Mouse (Mus musculus): ENCODE measurements at regions not wholly inside any gene's neighbourhood (a gene's known extent, or its start where the extent isn't known, plus 50 kb on each side); places are given as distances from the start of the nearest gene placed in this dataset.

DNA sequence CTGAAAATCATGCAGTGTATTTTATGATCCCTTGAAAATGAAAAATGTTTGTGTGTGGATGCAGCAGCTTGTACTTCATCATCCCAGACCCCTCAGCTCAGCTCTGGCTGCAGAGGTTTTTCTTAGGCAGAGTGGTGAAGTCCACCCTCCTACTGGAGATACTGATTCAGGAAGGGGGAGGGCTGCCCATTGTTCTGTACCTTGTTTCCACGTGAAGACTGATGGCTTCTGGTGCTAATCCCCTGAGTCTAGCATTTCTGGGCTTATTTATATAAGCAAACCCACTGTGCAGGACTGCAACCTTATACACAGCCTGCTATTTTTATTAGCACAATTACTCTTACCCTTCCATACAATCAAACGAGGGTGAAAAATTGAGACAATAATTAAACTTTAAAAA, 708.6 kb downstream of the Hdgfl1 start:
- DNase-seq (ENCODE audit: low spot score): no peak

DNA sequence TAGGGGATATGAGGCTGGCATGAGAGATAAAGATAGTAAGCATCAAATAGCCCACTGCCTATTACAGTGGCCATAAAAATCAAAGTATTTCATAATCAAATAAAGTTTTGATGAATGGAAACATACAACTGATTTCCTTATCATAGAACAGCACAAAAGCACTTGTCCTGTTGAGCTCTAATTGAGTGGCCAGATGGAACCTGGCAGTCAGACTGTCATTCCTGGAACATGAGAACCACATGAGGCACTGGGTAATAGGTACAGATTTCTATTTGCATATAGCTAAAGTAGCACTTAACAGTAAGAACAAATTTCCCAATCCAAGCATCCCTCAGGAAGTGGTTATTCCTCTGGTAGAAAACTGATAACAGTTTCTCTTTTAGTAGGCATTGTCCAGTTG, 732.3 kb downstream of the Hdgfl1 start:
- no peak for DNase-seq (ENCODE audit: low spot score)

DNA sequence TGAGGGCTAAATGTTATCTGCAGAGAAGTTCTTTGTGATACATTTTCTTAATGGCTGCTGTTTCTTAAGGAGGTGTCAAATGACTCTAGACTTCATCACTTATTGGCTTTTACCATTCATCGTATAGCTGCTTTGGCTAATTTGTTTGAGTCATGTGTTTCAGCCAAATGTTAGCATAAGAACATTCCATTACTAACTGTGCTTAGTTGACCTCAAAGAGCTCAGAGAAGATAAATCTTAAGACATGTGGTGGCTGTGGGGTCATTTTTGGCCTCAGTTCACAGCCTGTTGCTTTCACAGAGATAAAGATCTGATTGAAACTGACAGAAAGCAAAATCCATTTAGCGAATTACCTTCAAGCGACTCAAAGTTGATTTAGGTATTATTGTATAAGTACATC, 743.6 kb downstream of the Hdgfl1 start:
- DNase-seq (ENCODE audit: low spot score): no peak

DNA sequence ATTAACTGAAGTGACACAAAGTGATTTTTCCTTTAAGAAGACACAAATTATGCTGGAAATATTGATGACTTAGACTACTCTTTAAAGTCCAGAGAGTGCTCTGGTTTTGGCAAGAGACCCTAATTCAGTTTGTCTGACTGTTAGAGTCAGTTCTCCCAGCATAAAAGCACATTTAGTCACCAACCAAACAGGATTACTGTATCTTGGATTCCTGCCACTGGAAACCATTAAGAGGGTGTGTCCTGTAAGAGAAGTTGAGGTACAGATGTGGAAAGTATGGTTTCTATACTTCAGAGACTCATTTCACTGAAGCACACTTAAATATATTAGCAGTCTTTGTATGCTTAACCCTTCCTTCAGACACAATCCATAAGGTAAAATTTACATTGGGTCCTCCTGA, 745.3 kb downstream of the Hdgfl1 start:
- no peak for DNase-seq (ENCODE audit: low spot score)

DNA sequence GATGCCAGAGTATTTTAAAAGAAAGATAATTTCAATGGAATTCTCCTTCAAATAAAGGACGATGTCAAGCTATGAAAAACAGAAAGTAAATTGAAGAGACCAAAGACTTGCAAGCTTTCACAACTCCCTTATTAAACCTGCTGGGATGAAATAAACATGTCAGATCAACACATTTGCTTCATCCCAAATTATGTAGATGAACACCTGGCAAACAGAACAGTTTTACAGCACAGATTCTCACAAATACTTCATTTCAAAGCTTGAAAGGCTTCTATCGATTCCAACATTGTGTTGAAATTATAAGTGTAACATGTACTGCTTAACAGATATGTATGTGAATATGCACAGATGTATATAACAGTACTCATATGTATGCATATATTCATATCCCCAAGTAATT, 749.5 kb downstream of the Hdgfl1 start:
- DNase-seq (ENCODE audit: low spot score): no peak

DNA sequence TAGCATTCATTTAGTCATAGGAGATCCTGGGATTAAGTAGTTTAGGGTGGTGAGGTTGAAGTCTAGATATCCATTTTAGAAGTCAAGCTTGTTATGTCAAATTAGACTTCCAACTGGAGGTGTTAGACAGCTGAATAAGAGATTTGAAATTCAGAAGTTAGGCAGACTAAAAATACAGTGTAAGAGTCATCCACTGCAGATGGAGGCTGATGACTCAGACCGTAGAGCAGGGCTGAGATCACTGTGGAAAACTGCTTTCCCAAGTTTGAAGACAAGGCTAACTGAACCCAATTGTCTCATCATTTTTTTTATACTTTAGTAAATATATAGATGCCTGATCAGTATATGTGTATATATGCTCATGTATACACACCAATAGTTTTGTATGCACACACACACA, 738.8 kb upstream of the Nrsn1 start:
- DNase-seq (ENCODE audit: low spot score): no peak

DNA sequence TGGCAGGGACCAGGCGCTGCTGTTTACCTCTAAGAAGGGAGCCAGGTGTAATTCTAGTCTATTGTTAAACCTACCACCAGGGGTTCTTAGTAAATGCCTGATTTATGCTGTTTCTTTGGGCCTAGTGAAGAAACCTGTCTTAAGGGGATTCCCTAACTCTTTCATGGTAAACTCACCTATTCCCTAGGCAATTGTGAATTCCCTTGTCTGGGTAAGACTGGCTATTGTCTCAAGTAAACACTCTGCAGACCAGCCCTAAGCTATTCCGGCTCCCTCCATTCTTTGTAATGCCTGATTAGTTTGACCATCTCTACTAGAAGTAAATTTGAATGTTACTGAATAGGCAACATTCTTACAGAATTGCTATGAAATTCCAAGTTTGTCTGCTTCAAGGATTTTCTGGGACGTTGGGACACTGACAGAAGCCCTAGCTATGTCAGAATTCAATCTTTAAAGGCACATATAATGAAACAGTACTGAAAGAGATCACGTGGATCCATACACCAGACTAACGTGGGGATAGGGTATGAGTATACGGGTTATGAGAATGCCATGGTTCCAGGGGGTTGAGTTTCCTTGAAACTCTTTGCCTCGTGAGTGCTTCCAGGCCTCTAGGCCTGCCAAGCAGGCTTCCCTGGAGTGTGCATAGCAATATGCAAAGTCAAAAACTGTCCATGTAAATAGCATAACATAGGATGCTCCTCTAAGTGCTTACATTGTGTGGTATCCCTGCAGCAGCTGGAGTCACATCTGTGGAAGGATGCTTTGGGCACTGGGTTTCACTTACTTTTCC, 734.7 kb upstream of the Nrsn1 start:
- DNase-seq (ENCODE audit: low spot score): no peak

DNA sequence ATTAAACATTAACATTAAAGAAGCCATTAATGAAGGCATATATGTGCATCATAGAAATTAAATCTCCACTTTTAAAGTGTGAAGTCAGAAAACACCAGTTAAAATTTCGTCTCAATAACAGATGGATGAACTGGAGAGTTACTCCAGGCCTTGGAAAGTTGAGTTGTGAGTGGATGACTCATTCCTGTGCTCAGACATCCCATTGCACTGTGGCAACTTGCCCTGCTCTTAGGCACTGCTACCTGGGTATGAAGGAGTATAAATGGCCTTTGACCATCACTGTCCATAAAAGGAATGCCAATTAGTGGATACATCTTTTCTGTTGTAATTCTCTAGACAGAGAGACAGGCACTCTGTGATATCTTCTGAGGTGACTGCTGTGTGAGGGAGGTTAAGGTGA, 723.2 kb upstream of the Nrsn1 start:
- DNase-seq (ENCODE audit: low spot score): no peak

DNA sequence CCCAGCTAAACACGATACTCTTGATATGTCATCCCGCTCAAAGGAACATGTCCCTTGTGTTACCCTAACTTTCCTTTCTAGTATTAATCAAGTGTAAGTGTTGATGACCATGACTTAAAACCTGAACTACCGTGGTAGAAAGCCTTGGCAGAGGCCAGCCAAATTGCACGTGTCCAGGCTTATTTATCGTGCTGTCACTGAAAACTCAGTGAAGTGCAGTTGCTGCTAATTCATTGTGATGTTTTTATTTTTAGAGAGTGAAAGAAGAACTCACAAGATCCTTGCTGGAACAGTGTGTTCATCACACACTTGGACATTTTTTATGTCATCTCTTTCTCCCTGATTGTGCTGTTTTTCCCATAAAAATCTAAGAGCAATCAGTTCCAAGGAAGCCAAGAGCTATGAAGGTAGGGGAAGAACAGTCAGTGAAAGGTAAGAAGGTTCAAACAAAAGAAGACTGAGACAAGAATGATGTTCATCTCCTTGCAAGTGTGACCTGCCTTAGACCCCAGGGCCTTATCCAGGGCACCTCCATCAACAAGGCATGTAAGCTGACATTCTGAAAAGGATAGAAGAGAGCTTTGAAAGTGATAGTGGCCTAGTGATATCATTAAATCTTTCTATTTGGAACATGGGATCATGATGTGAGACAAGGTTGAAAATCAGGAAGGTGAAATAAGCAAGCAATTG, 718.9 kb upstream of the Nrsn1 start:
- DNase-seq (ENCODE audit: low spot score): no peak

DNA sequence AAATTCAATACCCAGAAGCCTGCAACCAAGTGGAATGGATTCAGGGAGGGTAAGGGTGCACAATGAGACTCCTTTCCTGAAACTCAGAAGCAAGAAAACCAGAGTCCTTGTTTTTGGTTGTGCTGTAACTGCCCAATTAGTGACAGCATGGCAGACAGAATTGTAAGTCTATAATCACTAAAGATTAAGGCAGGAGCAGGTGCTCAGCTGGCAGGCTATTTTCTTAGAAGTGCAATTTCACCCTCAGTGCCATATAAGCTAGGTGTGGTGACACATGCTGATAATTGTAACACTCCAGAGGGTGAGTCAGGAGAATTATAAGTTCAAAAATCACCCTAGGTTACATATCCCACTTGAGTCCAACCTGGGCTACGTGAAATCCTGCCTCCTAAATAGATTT, 714.2 kb upstream of the Nrsn1 start:
- DNase-seq (ENCODE audit: low spot score): no peak

DNA sequence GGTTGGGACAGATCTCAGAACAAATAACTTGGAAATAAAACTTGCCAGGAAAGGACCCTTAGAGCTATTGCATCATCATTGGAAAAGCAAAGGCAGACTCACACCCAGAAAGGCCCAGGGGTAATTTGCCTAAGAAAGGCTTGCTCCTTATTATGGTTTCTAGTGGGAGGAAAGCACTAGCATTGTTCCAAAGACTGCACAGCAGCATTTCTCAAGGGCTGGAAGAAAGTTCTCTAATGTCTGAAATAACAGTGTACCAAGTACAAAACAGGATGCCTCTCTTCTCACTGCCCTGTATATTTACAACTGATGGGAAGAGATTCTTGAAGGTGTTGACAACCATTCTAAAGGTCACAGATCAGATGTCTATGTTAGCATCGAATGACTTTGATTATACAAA, 713.4 kb upstream of the Nrsn1 start:
- no peak for DNase-seq (ENCODE audit: low spot score)

DNA sequence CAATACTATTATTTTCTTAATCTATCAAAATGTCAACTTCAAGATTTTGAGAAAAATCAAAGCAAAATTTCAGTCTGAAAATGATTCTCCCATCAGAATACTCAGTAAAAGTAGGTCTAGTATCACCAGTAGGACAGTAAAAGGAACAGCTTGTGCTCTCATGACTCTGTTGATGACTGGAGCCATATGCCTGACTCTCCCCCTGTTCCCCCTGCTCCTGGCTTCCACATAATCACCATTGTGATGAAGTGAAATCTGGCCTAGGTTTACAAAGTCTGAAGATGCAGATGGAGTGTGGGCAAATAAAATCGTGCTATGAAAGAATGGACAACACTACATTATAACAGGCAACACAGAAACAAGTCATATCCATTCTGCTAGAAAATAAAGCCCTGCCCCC, 708.3 kb upstream of the Nrsn1 start:
- DNase-seq (ENCODE audit: low spot score): no peak

DNA sequence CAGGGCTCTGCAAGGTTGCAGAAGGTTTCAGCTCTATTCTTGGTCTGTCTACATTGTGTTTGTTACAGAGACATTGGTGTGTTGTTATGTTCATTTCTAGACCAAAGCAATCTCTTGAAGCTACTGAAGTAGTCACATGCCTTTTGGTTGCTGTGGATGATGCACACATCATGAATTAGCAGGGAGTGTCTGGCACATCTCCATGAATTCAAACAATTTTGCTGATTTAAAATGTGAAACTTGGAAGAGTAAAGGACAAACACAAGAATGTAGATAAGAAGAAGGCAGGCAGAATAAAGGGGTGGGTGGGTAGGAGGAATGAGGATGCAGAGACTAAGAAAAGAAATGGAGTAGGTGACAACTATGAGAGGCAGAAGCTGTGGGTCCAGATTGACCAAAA, 688.3 kb upstream of the Nrsn1 start:
- DNase-seq (ENCODE audit: low spot score): no peak

DNA sequence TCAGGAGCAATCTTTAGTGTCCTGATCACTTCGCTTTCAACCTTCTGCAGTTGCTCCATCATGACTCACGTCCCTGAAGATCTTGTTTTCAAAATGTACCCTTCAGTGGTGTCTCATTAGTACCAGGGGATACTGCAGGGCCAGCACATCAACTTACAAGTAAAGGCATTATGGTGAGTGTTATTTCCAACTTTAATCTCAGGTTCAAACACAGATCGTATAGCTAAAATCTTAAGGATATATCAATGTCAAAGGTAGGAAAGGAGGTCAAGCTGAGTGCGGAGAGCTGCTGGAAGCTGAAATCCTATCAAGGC, 687.8 kb upstream of the Nrsn1 start:
- no peak for DNase-seq (ENCODE audit: low spot score)

DNA sequence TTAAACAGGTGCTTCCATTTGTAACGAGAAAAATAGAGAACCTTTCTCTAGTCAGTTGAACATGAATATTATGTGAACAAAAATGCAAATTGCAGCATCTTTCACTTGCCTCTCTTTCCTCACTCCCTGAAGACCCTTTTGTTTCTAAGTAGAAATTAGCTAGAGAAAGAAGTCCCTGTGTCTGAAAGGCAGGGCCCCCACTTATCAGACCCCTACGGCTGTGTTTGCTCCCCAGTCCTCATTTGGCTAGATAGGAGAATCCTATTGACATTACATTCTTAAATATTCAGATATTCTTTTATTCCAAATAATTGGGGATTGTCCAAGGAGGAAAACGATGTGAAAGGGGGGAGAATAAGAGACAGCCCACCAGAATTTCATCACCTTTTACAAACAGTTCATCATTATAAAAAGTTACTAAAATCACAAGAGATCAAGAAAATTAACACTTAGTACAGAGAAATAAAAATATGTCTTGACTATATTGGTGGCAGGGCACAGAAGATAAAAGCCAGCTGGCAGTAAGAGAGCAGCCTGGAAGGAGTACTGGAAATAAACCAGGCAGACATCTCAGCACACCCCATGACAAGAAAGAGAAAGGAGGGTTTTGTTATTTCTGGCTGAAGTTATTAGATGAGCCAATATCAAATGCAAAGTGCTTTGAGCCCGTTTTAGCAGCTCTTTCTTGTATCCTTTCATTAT, 687.3 kb upstream of the Nrsn1 start:
- DNase-seq (ENCODE audit: low spot score): no peak

DNA sequence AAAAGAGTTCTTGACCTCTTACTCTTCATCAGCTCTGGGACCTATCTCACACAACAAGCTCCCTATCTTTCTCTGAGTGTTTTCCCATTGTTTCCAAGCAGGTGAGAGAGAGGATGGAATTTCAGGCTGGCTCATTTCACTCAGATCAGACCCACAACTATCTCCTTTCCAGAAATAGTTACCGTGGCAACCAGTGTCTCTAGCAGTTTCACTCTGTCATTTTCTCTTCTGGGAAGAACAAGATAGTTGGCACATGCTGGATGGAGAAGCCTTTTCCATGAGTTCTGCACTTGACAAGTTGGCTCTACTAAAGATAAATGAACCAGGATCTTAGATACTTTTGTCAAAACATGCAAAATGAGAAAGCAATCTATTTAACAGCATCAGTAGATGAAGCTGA, 667.3 kb upstream of the Nrsn1 start:
- DNase-seq (ENCODE audit: low spot score): no peak

DNA sequence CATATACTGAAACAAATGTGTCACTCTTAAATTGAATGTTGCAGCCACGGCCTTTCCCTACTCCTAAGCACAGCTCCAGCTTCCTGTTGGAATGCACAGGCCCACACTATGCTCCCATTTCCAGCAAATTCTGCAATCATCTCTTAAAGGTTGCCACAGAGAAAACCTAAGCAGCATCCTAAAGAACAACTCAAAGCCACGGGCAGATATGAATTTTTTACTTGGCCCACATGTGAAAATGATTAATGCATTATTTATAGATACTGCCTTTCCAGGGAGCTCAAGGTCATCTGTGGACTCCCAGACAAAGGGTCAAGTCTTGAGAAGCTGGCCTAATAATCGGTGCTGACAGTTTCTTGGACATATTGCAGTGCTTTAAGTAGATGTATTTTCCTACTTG, 663.5 kb upstream of the Nrsn1 start:
- DNase-seq (ENCODE audit: low spot score): no peak

DNA sequence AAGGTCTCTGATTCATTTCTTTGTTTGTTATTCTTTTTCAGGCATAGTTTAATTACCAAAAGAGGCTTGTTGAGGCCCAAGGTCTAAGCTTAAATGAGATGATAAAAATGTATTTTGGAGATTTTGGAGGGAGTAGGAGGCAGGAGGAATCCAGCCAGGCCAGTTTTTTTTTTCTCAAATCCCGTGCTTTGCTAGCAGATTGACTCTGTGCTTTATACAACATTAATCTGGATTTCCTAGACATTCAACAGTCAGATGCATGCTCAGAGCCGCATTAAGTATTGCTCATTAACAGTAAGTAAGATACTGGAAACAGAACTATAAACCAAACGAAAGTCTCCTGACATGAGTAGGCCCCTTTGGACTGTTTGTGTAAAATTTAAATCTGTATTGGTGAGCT, 662.9 kb upstream of the Nrsn1 start:
- no peak for DNase-seq (ENCODE audit: low spot score)

DNA sequence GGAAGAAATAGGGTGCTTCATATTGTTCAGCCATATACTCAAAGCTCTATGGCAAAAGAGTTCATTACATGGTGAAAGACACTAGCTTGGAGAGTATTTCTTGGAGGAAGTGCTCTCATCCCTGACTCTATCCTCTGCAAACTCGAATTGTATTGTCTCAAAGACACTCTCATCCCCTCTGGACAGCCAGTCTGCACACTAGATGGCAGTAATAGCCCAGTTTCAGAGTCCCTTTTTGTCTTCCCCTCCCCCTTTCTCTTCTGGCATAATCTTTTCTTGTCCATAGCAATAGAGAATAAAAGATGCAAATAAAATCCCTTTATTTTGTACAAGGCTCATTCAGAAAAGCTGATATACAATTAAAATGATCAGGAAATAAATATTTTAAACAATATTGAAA, 662.5 kb upstream of the Nrsn1 start:
- no peak for DNase-seq (ENCODE audit: low spot score)

DNA sequence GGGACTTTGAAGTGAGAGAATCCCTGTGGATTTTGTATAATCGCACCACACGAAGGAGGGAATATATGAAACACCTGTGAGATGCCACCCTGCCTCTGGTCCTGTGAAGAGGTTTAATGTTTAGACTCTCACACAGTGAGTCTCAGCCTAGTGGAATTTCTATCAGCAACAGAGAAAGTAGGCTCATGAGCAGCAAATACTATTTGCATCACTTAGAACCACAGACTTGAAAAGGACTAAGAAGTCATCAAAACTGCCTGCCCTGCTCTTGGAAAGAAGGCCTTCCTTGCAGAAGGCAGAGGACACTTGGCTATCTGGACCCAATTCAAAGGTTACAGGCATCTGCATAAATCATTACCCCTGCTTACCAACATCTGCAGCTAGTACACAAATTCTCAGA, 662.1 kb upstream of the Nrsn1 start:
- DNase-seq (ENCODE audit: low spot score): no peak

DNA sequence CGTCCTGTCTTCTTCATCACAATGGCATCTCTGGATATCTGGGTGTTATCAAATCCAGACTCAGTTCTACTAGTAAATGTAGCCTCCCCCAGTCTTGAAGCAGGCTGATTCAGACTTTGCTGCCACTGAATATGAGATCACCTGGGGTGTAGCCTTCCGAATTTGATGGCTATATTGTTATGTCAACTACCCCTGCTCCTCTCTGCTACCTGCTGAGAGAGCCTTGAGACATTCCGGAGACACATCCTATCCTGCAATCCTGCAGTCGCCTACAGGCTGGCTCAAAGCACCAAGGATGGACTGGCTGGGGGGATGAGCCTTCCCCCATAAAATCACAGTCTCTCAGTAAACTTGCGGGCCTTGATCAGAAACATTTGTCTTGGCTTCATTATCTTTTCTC, 655.4 kb upstream of the Nrsn1 start:
- DNase-seq (ENCODE audit: low spot score): no peak

DNA sequence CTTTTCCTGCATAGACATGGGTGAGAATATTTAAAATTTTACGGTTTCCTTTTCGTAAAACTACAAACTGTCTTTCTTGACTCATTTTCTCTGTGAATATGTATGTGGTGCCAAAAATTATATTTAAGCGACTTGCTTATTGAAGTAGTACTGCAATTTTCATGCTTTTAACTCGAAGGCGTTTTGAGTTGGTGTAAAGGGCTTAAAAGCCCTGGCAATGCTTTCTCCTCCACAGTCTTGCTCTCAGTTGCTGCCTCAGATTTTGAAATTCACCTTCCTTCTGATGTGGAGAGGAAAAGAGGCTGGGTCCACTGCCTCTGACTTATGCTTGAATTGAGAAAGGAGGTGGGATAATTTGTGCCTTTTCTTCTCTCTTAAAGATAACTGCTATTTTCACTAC, 629.6 kb upstream of the Nrsn1 start:
- DNase-seq (ENCODE audit: low spot score): no peak

DNA sequence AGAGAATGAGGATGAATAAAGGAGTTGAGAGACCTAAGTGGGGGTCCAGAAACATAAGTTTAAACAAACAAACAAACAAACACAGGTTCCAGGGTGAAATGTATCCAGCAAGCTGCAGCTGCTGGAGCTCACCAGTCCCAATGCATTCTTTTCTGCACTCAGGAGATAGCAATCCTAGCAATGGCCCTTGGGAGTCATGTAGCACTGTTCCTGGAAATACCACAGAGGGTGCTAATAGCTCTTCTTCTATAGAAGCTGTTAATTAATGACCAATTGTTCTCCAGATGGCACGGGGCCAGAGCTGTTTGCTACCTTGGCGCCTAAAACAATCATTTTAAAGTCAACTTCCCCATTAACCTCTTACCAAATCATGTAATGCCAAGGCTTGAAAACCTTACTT, 622.8 kb upstream of the Nrsn1 start:
- DNase-seq (ENCODE audit: low spot score): no peak

DNA sequence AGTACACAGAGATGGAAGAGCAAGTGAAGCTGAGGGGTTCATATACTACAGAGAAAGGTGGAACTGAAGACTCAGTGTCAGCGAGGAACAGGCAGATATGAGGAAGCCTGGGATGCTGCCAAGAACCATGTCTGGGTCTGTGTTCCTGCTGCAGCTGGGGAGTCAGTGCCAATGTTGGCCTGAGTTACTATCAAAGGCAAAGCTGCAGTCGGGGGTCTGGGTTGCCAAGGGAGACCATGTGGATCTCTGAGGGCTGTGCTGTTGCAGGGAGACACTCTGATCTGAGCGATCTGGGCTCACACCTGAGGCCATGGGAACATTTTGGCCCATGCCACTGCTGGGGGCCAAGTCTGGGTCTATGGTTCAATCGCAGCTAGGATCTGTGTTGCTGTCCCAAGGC, 612.5 kb upstream of the Nrsn1 start:
- no peak for DNase-seq (ENCODE audit: low spot score)
